Mouse (Mus musculus) midbrain, embryonic 14.5 days (tissue): ENCODE data around the gene Ubn1. TPM values are rescaled to one million over a fixed set of nuclear protein-coding genes. Genes with fewer than 3 reads are reported as not detected.

Experiments
- ATAC-seq: fragments of 200-750 bp; cut with Nextera tagmentation; 2 replicates; pipeline ENCODE4 v1.8.0; 2017; ENCODE audit warnings: moderate number of reproducible peaks, moderate library complexity; ENCODE audit not compliant: low FRiP score, low TSS enrichment
- DNase-seq: peaks from one replicate; pipeline ENCODE4 v3.0.0-alpha.2; 2015
- H3K27ac ChIP-seq: fragments of 300-500 bp; sonication (generic); replicated peaks from 2 replicates; pipeline ENCODE4 v1.5.1; 2014; ENCODE audit warnings: mild to moderate bottlenecking, low read depth, low read length, moderate library complexity
- H3K27me3 ChIP-seq: fragments of 300-500 bp; sonication (generic); 2 replicates; pipeline ENCODE4 v1.6.1; 2014; ENCODE audit warnings: low read length, control low read depth, mixed read lengths; ENCODE audit not compliant: control insufficient read depth, insufficient read depth
- H3K36me3 ChIP-seq: fragments of 300-500 bp; sonication (generic); 2 replicates; pipeline ENCODE4 v1.6.1; 2014; ENCODE audit warnings: low read length, control low read depth; ENCODE audit not compliant: control insufficient read depth, insufficient read depth
- H3K4me1 ChIP-seq: fragments of 300-500 bp; sonication (generic); 2 replicates; pipeline ENCODE4 v1.6.1; 2014; ENCODE audit warnings: mild to moderate bottlenecking, antibody characterized with exemption, low read length, control low read depth; ENCODE audit not compliant: control insufficient read depth, insufficient read depth
- H3K4me2 ChIP-seq: fragments of 300-500 bp; sonication (generic); 2 replicates; pipeline ENCODE4 v1.6.1; 2014; ENCODE audit warnings: mild to moderate bottlenecking, low read length, moderate library complexity
- H3K4me3 ChIP-seq: fragments of 300-500 bp; sonication (generic); replicated peaks from 2 replicates; pipeline ENCODE4 v1.5.1; 2014; ENCODE audit warnings: low read depth, low read length
- H3K9ac ChIP-seq: fragments of 300-500 bp; sonication (generic); replicated peaks from 2 replicates; pipeline ENCODE4 v1.6.1; 2014; ENCODE audit warnings: mild to moderate bottlenecking, low read length, moderate library complexity
- H3K9me3 ChIP-seq: fragments of 300-500 bp; sonication (generic); 2 replicates; pipeline ENCODE4 v1.6.1; 2016; ENCODE audit warnings: low read length, control low read depth, mixed read lengths; ENCODE audit not compliant: control insufficient read depth
- WGBS: fragments of 180-500 bp; shearing (Covaris S2); extraction: QIAGEN DNeasy Blood & Tissue Kit; methylation state at CpG from one replicate; pipeline ENCODE4 v1.1.7; 2014; 5-methylcytosine and 5-hydroxymethylcytosine counted together
- polyA plus RNA-seq: library from polyadenylated mRNA; unstranded; fragments of >200 nt; fragmentation: Nextera tagmentation; extraction: Ambion mirVana; gene quantifications from 2 replicates; pipeline ENCODE4 v1.2.1, GENCODE M21; 2014

The Ubn1 gene
- polyA plus RNA-seq: 15.7 and 19.8 TPM in 2 replicates

DNA sequence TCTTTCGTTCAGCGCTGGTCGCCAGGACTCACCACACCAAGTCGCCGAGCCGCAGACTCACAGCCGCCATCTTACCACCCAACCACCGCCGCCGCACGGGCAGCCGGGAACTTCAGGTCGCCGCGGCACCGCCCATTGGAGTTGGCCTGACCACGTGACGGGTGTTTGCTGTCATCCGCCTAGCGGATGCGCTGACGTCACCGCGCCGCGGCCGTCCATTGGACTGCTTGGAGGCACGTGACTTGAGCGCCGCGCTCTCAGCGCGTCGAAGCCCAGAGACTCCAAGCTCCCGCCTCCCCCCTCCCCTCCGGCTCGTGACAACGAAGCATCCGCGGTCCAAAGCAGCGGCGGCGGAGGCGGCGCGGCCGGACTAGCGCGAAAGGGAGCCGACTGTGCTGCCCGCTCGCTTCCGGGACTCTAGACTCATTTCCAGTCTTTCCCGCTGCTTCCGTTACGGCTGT lies at the start of gene Ubn1, which contains the start of gene Glyr1:
Gene Ubn1, plus strand, starts transcription at position 284 of the 461 bp plus-strand sequence.
Gene Glyr1, minus strand, starts transcription at position 90 of the 461 bp plus-strand sequence.
- H3K9ac ChIP-seq: peak within 1 kb of the TSS; percentile 86
- H3K4me1 ChIP-seq: peaks cover 18% of the 10 kb centered on the region
- 0% methylated on average over 56 of the region's 56 CpGs for WGBS
- H3K4me2 ChIP-seq: peak within 1 kb of the TSS; percentile 95
- peak within 1 kb of the TSS; percentile 96 for H3K4me3 ChIP-seq
- no peaks in the 10 kb centered on the region for H3K27me3 ChIP-seq
- peaks cover 38% of the 10 kb centered on the region for H3K36me3 ChIP-seq
- peak; percentile 100 for DNase-seq
- H3K27ac ChIP-seq: peak within 1 kb of the TSS; percentile 94
- no peaks in the 10 kb centered on the region for H3K9me3 ChIP-seq
- ATAC-seq: peak; percentile 100

DNA sequence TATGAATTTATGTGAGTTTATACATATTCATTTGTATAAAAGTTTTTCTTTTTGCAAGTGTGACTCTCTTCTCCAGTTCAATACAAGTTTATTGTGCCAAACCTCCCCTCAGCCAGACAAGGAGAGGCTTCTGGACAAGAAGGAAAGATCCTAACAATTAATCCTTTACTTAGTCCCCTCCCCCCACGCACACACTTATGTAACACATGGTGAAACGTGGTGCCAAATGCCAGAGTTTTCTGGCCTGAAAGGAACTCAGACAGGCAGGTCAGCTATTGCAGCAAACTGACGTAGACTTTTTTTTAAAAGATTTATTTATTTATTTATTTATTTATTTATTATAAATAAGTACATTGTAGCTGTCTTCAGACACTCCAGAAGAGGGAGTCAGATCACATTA lies 49.2 kb upstream of the Ubn1 start:
- 77% methylated on average over 3 of the region's 3 CpGs for WGBS
- DNase-seq (no peak), ATAC-seq (no peak)
- no peak overlapping the region for H3K4me3 ChIP-seq
- H3K4me2 ChIP-seq: no peak overlapping the region
- H3K27me3 ChIP-seq: no peaks in the 10 kb centered on the region
- no peak overlapping the region for H3K27ac ChIP-seq
- no peaks in the 10 kb centered on the region for H3K4me1 ChIP-seq
- H3K36me3 ChIP-seq: no peaks in the 10 kb centered on the region
- no peaks in the 10 kb centered on the region for H3K9me3 ChIP-seq
- no peak overlapping the region for H3K9ac ChIP-seq

DNA sequence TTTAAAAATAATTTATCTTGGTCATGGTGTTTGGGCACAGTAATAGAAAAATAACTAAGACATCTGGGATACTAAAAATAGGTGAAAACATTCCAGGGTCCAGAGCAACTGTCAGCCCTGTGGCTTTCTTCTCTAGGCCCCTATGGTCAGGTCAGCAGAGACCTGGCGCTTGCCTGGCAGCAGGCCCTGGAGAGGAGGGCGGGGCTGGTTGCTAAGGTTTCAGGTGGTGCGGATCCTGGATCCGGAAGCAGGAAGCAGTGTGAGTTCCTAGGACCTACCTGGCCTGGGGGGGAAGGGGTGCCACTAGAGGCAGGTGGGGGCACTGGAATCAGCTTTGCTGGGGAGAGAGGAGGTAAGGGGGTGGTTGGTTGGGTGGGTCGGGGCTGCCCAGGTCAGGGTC lies 42.8 kb upstream of the Ubn1 start, which contains the start of gene Smim22:
Gene Smim22, plus strand, starts transcription at position 222 of the 400 bp plus-strand sequence.
- Histone ChIP-seq H3K9me3 (no peaks in the 10 kb centered on the region), H3K4me2 (no peak within 1 kb of the TSS), H3K27me3 (no peaks in the 10 kb centered on the region), H3K4me3 (no peak within 1 kb of the TSS), H3K36me3 (peaks cover 10% of the 10 kb centered on the region), H3K4me1 (peaks cover 4% of the 10 kb centered on the region), H3K27ac (no peak within 1 kb of the TSS), H3K9ac (no peak within 1 kb of the TSS)
- no peak for ATAC-seq
- no peak for DNase-seq
- 55% methylated on average over 5 of the region's 5 CpGs for WGBS

- Histone ChIP-seq H3K9me3 (no peaks in the 10 kb centered on the region), H3K4me1 (peaks cover 8% of the 10 kb centered on the region), H3K27ac (no peak overlapping the region), H3K27me3 (no peaks in the 10 kb centered on the region), H3K4me3 (no peak overlapping the region), H3K36me3 (peaks cover 10% of the 10 kb centered on the region), H3K9ac (no peak overlapping the region), H3K4me2 (no peak overlapping the region)
- DNase-seq (no peak), ATAC-seq (no peak)
- 43% methylated on average over 6 of the region's 6 CpGs for WGBS
These were observed 42.4 kb upstream of the Ubn1 start for GRCm38 (mm10) chr16:5007492-5007891.

- Histone ChIP-seq H3K4me1 (peaks cover 12% of the 10 kb centered on the region), H3K9ac (no peak overlapping the region), H3K27me3 (no peaks in the 10 kb centered on the region), H3K4me2 (no peak overlapping the region), H3K36me3 (peaks cover 10% of the 10 kb centered on the region), H3K9me3 (no peaks in the 10 kb centered on the region), H3K27ac (no peak overlapping the region), H3K4me3 (no peak overlapping the region)
- ATAC-seq: no peak
- 87% methylated on average over 12 of the region's 12 CpGs for WGBS
- no peak for DNase-seq
These were observed 41.8 kb upstream of the Ubn1 start for GRCm38 (mm10) chr16:5008076-5008475.

GRCm38 (mm10) chr16:5010371-5010935 lies 39.4 kb upstream of the Ubn1 start:
- H3K4me3 ChIP-seq: no peak overlapping the region
- H3K4me2 ChIP-seq: no peak overlapping the region
- no peak for ATAC-seq
- DNase-seq: no peak
- no peak overlapping the region for H3K27ac ChIP-seq
- peaks cover 23% of the 10 kb centered on the region for H3K36me3 ChIP-seq
- H3K9ac ChIP-seq: no peak overlapping the region
- no peaks in the 10 kb centered on the region for H3K27me3 ChIP-seq
- H3K9me3 ChIP-seq: no peaks in the 10 kb centered on the region
- WGBS: 81% methylated on average over 10 of the region's 10 CpGs
- H3K4me1 ChIP-seq: peaks cover 12% of the 10 kb centered on the region

GRCm38 (mm10) chr16:5011285-5011684 lies 38.6 kb upstream of the Ubn1 start:
- no peaks in the 10 kb centered on the region for H3K27me3 ChIP-seq
- peaks cover 31% of the 10 kb centered on the region for H3K36me3 ChIP-seq
- DNase-seq (no peak), ATAC-seq (no peak)
- no peaks in the 10 kb centered on the region for H3K9me3 ChIP-seq
- 91% methylated on average over 7 of the region's 7 CpGs for WGBS
- H3K4me2 ChIP-seq: no peak overlapping the region
- H3K9ac ChIP-seq: no peak overlapping the region
- H3K27ac ChIP-seq: no peak overlapping the region
- H3K4me1 ChIP-seq: peaks cover 12% of the 10 kb centered on the region
- no peak overlapping the region for H3K4me3 ChIP-seq

DNA sequence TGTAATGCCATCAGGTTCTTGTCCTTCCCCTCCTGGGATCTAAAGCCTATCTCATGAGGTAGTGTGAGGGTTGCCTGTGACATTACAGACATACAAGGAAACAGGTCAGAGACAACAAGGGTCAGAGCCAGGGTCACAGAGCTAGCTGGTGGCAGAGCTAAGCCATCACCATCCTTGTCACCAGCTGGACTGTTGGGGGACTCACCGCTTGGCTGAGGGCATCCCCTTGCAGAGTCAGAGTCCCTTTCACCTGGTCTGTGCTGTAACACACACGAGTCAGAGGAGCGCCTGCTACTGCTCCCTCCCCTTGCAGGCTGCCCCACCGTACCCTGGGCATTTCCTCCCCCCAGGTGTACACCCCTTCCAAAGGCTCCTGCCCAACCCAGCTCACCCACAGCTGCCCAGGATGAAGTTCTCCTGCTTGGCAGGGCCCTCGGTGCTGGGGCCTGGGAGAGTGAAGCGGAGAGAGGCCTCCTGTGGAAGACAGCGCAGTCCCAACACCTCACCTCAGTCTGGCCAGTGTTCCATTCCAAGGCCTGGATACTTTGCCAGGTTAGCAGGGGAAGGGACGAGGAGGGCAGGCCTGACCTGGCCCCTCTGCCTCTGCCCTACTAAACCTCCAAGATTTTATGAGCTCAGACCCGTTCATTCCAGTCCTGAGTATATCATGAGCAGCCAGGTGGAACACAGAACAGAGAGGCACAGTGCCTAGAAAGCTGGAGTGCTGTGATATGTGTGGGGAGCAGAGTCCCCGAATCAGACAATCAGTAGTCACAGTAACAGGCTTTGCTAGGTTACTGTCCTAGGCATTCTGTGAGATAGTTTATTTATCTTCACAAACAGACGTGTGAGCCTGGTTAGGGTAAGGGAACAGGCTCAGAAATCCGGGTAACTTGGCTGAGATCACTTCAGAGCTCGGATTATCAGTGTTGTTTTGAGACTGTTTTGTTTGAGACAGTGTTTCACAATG lies 37.5 kb upstream of the Ubn1 start:
- Histone ChIP-seq H3K4me2 (peak overlapping the region; percentile 69), H3K4me3 (peak overlapping the region; percentile 66), H3K27me3 (no peaks in the 10 kb centered on the region), H3K9ac (peak overlapping the region; percentile 69), H3K36me3 (peaks cover 41% of the 10 kb centered on the region), H3K9me3 (no peaks in the 10 kb centered on the region), H3K4me1 (peaks cover 12% of the 10 kb centered on the region), H3K27ac (peak overlapping the region; percentile 80)
- ATAC-seq (no peak), DNase-seq (no peak)
- WGBS: 57% methylated on average over 13 of the region's 13 CpGs
